Mouse (Mus musculus): ENCODE measurements around the gene Rrm2. TPM values are rescaled to one million over a fixed set of nuclear protein-coding genes. Genes with fewer than 3 reads are reported as not detected.

Rrm2 gene
- polyA plus RNA-seq, 1 experiment from 2014 or later: 46.2 TPM

- under 1% methylated on average over 17 of the region's 17 CpGs for WGBS
- Histone ChIP-seq H3K27ac (no peak overlapping the region), H3K9ac (peak overlapping the region; percentile 81), H3K4me3 (peak overlapping the region; percentile 95), H3K36me3 (replicated peaks) (no peaks in the 10 kb centered on the region), H3K9me3 (no peaks in the 10 kb centered on the region), H3K4me2 (peak overlapping the region; percentile 89), H3K27me3 (replicated peaks) (peaks cover 8% of the 10 kb centered on the region; the same call in 1 of the 2 replicates), H3K4me1 (peaks cover 28% of the 10 kb centered on the region)
- peak; percentile 2; the same call in 1 of the 2 replicates for ATAC-seq (replicated peaks)
Observed at GRCm38 (mm10) chr12:24708824-24709218, 780 bp downstream of the Rrm2 start.

GRCm38 (mm10) chr12:24709409-24709808 lies 1.4 kb downstream of the Rrm2 start:
- Histone ChIP-seq H3K9me3 (no peaks in the 10 kb centered on the region), H3K9ac (no peak overlapping the region), H3K4me2 (peak overlapping the region; percentile 89), H3K4me1 (peaks cover 28% of the 10 kb centered on the region), H3K27me3 (replicated peaks) (peaks cover 8% of the 10 kb centered on the region; the same call in 1 of the 2 replicates), H3K27ac (no peak overlapping the region), H3K36me3 (replicated peaks) (no peaks in the 10 kb centered on the region), H3K4me3 (peak overlapping the region; percentile 95)
- no peak for ATAC-seq (replicated peaks)
- 29% methylated on average over 6 of the region's 6 CpGs for WGBS

GRCm38 (mm10) chr12:24709831-24710508 lies 1.9 kb downstream of the Rrm2 start:
- Histone ChIP-seq H3K9ac (no peak overlapping the region), H3K4me3 (peak overlapping the region; percentile 95; the same call in 1 of the 2 replicates), H3K36me3 (replicated peaks) (no peaks in the 10 kb centered on the region), H3K27me3 (replicated peaks) (peaks cover 8% of the 10 kb centered on the region; the same call in 1 of the 2 replicates), H3K4me1 (peaks cover 28% of the 10 kb centered on the region), H3K27ac (no peak overlapping the region), H3K4me2 (peak overlapping the region; percentile 89; the same call in 1 of the 2 replicates), H3K9me3 (no peaks in the 10 kb centered on the region)
- WGBS: 33% methylated on average over 5 of the region's 5 CpGs
- ATAC-seq (replicated peaks): 0 out of 2 replicates have a peak, but pooled peaks have one; percentile 12

- peaks cover 8% of the 10 kb centered on the region; the same call in 1 of the 2 replicates for H3K27me3 ChIP-seq (replicated peaks)
- H3K27ac ChIP-seq: no peak overlapping the region
- 54% methylated on average over 5 of the region's 5 CpGs for WGBS
- no peak overlapping the region for H3K9ac ChIP-seq
- H3K4me2 ChIP-seq: no peak overlapping the region
- H3K9me3 ChIP-seq: no peaks in the 10 kb centered on the region
- no peak overlapping the region for H3K4me3 ChIP-seq
- no peaks in the 10 kb centered on the region for H3K36me3 ChIP-seq (replicated peaks)
- no peak for ATAC-seq (replicated peaks)
- peaks cover 28% of the 10 kb centered on the region for H3K4me1 ChIP-seq
Observed at GRCm38 (mm10) chr12:24710672-24711071, 2.6 kb downstream of the Rrm2 start.

- Histone ChIP-seq H3K4me1 (peaks cover 21% of the 10 kb centered on the region), H3K9ac (no peak overlapping the region), H3K27ac (no peak overlapping the region), H3K4me3 (no peak overlapping the region), H3K9me3 (no peaks in the 10 kb centered on the region), H3K27me3 (replicated peaks) (no peaks in the 10 kb centered on the region), H3K36me3 (replicated peaks) (no peaks in the 10 kb centered on the region), H3K4me2 (no peak overlapping the region)
- no peak for ATAC-seq (replicated peaks)
- WGBS: 85% methylated on average over 8 of the region's 8 CpGs
Observed at GRCm38 (mm10) chr12:24712396-24712795, 4.4 kb downstream of the Rrm2 start.

- Histone ChIP-seq H3K9me3 (no peaks in the 10 kb centered on the region), H3K9ac (no peak overlapping the region), H3K4me3 (no peak overlapping the region), H3K27me3 (replicated peaks) (no peaks in the 10 kb centered on the region), H3K36me3 (replicated peaks) (no peaks in the 10 kb centered on the region), H3K27ac (no peak overlapping the region), H3K4me2 (no peak overlapping the region), H3K4me1 (peaks cover 4% of the 10 kb centered on the region)
- no peak for ATAC-seq (replicated peaks)
- 68% methylated on average over 5 of the region's 5 CpGs for WGBS
Observed at GRCm38 (mm10) chr12:24714579-24715255, 6.7 kb downstream of the Rrm2 start.

- Histone ChIP-seq H3K27ac (no peak overlapping the region), H3K9ac (no peak overlapping the region), H3K4me2 (no peak overlapping the region), H3K4me3 (no peak overlapping the region), H3K27me3 (replicated peaks) (no peaks in the 10 kb centered on the region), H3K36me3 (replicated peaks) (no peaks in the 10 kb centered on the region), H3K9me3 (no peaks in the 10 kb centered on the region), H3K4me1 (peaks cover 2% of the 10 kb centered on the region)
- WGBS: 69% methylated on average over 2 of the region's 2 CpGs
- no peak for ATAC-seq (replicated peaks)
Observed at GRCm38 (mm10) chr12:24715268-24715896, 7.3 kb downstream of the Rrm2 start.

GRCm38 (mm10) chr12:24716721-24717301 lies 8.8 kb downstream of the Rrm2 start:
- Histone ChIP-seq H3K9ac (no peak overlapping the region), H3K27me3 (replicated peaks) (no peaks in the 10 kb centered on the region), H3K4me3 (no peak overlapping the region), H3K27ac (no peak overlapping the region), H3K4me2 (no peak overlapping the region), H3K9me3 (no peaks in the 10 kb centered on the region), H3K36me3 (replicated peaks) (no peaks in the 10 kb centered on the region), H3K4me1 (no peaks in the 10 kb centered on the region)
- ATAC-seq (replicated peaks): peak; percentile 69
- 50% methylated on average over 4 of the region's 4 CpGs for WGBS

- Histone ChIP-seq H3K9ac (no peak overlapping the region), H3K4me2 (no peak overlapping the region), H3K27me3 (replicated peaks) (no peaks in the 10 kb centered on the region), H3K36me3 (replicated peaks) (no peaks in the 10 kb centered on the region), H3K4me1 (peaks cover 7% of the 10 kb centered on the region), H3K9me3 (no peaks in the 10 kb centered on the region), H3K27ac (no peak overlapping the region), H3K4me3 (no peak overlapping the region)
- WGBS: 53% methylated on average over 2 of the region's 2 CpGs
- no peak for ATAC-seq (replicated peaks)
Observed at GRCm38 (mm10) chr12:24723434-24723833, 15.4 kb downstream of the Rrm2 start.

GRCm38 (mm10) chr12:24723859-24724258 lies 15.8 kb downstream of the Rrm2 start:
- whole genome bisulfite sequencing: 78% methylated on average over 4 of the region's 4 CpGs
- Histone ChIP-seq H3K4me3 (no peak overlapping the region), H3K9ac (no peak overlapping the region), H3K27ac (peak overlapping the region; percentile 34; the same call in 1 of the 2 replicates), H3K4me2 (no peak overlapping the region), H3K4me1 (peaks cover 7% of the 10 kb centered on the region), H3K36me3 (replicated peaks) (no peaks in the 10 kb centered on the region), H3K9me3 (no peaks in the 10 kb centered on the region), H3K27me3 (replicated peaks) (no peaks in the 10 kb centered on the region)
- no peak for ATAC-seq (replicated peaks)

GRCm38 (mm10) chr12:24724369-24724768 lies 16.3 kb downstream of the Rrm2 start:
- H3K27ac ChIP-seq: peak overlapping the region; percentile 34

GRCm38 (mm10) chr12:24734828-24735394 lies 26.9 kb downstream of the Rrm2 start:
- Histone ChIP-seq H3K27ac (no peak overlapping the region), H3K4me3 (no peak overlapping the region), H3K27me3 (replicated peaks) (no peaks in the 10 kb centered on the region), H3K9ac (no peak overlapping the region), H3K36me3 (replicated peaks) (no peaks in the 10 kb centered on the region), H3K4me1 (no peaks in the 10 kb centered on the region), H3K4me2 (no peak overlapping the region), H3K9me3 (no peaks in the 10 kb centered on the region)
- ATAC-seq (replicated peaks): no peak
- 77% methylated on average over 13 of the region's 13 CpGs for WGBS

More at GRCm38 (mm10) chr12:24724369-24724768, 16.3 kb downstream of the Rrm2 start:
- no peak overlapping the region for H3K4me2 ChIP-seq
- WGBS: 26% methylated on average over 2 of the region's 2 CpGs
- peaks cover 7% of the 10 kb centered on the region for H3K4me1 ChIP-seq
- H3K27me3 ChIP-seq (replicated peaks): no peaks in the 10 kb centered on the region
- ATAC-seq (replicated peaks): peak; percentile 73
- no peaks in the 10 kb centered on the region for H3K36me3 ChIP-seq (replicated peaks)
- no peak overlapping the region for H3K9ac ChIP-seq
- H3K4me3 ChIP-seq: no peak overlapping the region
- no peaks in the 10 kb centered on the region for H3K9me3 ChIP-seq
